Mouse (Mus musculus) hindbrain, embryonic 13.5 days (tissue): ENCODE measurements at regions not wholly inside any gene's neighbourhood (a gene's known extent, or its start where the extent isn't known, plus 50 kb on each side); places are given as distances from the start of the nearest gene placed in this dataset.
"Not testable (repeated sequence)": the region's sequence is repeated elsewhere in the genome, so short reads cannot be mapped to it uniquely, and the experiment has no call there.

ENCODE experiments used
- ATAC-seq: fragments of 200-750 bp; cut with Nextera tagmentation; 2 replicates; pipeline ENCODE4 v1.8.0; 2017; ENCODE audit warnings: moderate TSS enrichment; ENCODE audit not compliant: low FRiP score
- H3K27ac ChIP-seq: fragments of 300-500 bp; sonication (generic); 2 replicates; pipeline ENCODE4 v1.5.1; 2015; ENCODE audit warnings: inconsistent platforms, mild to moderate bottlenecking, moderate library complexity
- H3K27me3 ChIP-seq: fragments of 300-500 bp; sonication (generic); 2 replicates; pipeline ENCODE4 v1.6.1; 2015; ENCODE audit warnings: mild to moderate bottlenecking, inconsistent platforms
- H3K36me3 ChIP-seq: fragments of 300-500 bp; sonication (generic); 2 replicates; pipeline ENCODE4 v1.6.1; 2015; ENCODE audit warnings: mild to moderate bottlenecking, inconsistent platforms
- H3K4me1 ChIP-seq: fragments of 300-500 bp; sonication (generic); replicated peaks from 2 replicates; pipeline ENCODE4 v1.6.1; 2015; ENCODE audit warnings: inconsistent platforms
- H3K4me2 ChIP-seq: fragments of 300-500 bp; sonication (generic); 2 replicates; pipeline ENCODE4 v1.6.1; 2015; ENCODE audit warnings: inconsistent platforms, mild to moderate bottlenecking, moderate library complexity
- H3K4me3 ChIP-seq: fragments of 300-500 bp; sonication (generic); 2 replicates; pipeline ENCODE4 v1.5.1; 2015; ENCODE audit warnings: mild to moderate bottlenecking, inconsistent platforms
- H3K9ac ChIP-seq: fragments of 300-500 bp; sonication (generic); 2 replicates; pipeline ENCODE4 v1.6.1; 2015; ENCODE audit warnings: mild to moderate bottlenecking, inconsistent platforms
- H3K9me3 ChIP-seq: fragments of 300-500 bp; sonication (generic); 2 replicates; pipeline ENCODE4 v1.6.1; 2016; ENCODE audit warnings: inconsistent platforms
- WGBS: fragments of 180-500 bp; shearing (Covaris S2); methylation state at CpG from one replicate; pipeline ENCODE4 v1.1.7; 2015; 5-methylcytosine and 5-hydroxymethylcytosine counted together

DNA sequence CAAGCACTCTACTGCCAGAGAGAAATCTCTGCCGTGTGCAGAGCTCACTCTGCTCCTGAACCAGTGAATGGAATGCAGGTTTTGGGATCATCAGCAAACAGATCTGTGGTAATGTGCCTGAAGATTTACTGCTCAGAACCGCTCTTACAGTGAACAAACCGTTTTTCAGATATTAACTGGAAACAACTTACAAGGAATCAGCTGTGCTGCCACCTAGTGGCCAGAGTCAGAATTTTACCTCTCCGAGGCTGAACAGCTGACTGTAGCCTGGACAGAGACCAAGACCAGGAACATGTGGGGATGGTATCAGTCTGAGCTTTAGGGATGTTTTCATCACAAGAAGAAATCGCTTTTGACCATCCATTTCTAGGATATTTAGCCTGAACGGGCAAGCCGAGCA lies 65.3 kb downstream of the Gm15023 start:
- ATAC-seq, H3K9me3 ChIP-seq, H3K27ac ChIP-seq, H3K9ac ChIP-seq, H3K36me3 ChIP-seq, H3K4me2 ChIP-seq, H3K27me3 ChIP-seq, H3K4me1 ChIP-seq, H3K4me3 ChIP-seq: not testable (repeated sequence)
- 35% methylated on average over 7 of the region's 7 CpGs for WGBS

DNA sequence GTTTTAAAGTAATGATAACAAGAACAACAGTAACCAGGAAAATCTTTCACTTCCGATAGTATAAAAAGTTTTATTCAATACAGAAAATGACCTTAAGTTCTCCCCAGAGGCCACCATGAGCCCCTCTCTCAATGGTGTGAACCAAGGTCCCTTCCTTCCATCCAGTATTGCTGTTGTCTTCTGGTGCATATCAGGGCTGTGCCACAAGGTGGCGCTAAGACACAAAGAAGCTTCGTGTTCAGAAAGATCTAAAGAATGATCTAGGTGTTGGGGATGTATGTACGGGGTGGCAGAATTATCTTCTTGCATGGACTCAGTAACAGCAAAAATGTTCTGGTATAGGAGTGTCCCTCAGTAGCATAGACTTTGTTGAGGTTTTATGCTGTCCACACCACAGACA lies 66.6 kb downstream of the Gm15023 start:
- WGBS = 22% methylated on average over 4 of the region's 4 CpGs
- not testable (repeated sequence) for H3K9me3 ChIP-seq, ATAC-seq, H3K4me1 ChIP-seq, H3K4me3 ChIP-seq, H3K4me2 ChIP-seq, H3K36me3 ChIP-seq, H3K9ac ChIP-seq, H3K27ac ChIP-seq, H3K27me3 ChIP-seq

DNA sequence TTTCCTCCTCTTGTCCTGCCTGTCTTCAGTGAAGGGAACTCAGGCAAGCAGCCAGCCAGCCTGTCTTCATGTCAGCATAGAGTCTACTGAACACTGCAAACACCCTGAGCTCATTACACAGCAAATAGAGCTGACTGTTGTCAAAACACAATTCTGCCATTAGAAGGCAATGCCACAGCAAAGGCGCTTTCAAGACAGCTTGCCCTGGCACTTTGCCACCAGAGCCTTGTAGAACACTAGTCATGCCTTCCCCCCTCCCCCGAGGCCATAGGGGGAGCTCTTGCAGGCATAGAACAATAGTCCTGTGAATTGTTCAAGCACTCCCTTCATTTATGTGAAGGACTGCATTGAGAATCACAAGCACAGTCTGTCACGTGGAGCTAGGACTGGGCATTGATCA lies 75.8 kb downstream of the Gm15023 start:
- no peak overlapping the region for H3K4me3 ChIP-seq

DNA sequence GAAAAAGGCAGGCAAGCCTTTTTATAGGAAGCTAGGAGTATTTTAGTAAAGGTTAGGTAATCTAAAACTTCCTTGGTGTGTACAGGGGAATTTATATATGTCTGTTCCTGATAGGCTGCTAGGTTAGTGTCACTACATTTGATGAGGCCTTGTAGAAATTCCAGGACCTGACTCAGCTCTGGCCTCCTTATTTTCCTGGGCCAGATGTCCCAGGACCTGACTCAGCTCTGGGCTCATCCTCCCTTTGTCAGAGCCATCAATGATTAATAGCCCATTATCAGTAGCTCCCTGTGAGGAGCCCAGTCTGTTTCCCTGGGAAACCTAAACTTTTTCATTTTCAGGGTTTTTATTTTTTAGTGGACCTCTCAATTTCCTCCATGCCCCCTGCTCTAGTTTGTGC lies 79.3 kb downstream of the Gm15023 start:
- H3K4me1 ChIP-seq = no peaks in the 10 kb centered on the region
- no peak overlapping the region for H3K27ac ChIP-seq
- H3K36me3 ChIP-seq = no peaks in the 10 kb centered on the region
- no peak overlapping the region for H3K4me3 ChIP-seq
- no peak overlapping the region for H3K4me2 ChIP-seq
- ATAC-seq = no peak
- no peaks in the 10 kb centered on the region for H3K9me3 ChIP-seq
- no peak overlapping the region for H3K9ac ChIP-seq
- H3K27me3 ChIP-seq = peaks cover 9% of the 10 kb centered on the region; the same call in 1 of the 2 replicates

More for the DNA sequence above, 75.8 kb downstream of the Gm15023 start:
- Histone ChIP-seq H3K9ac (no peak overlapping the region), H3K27me3 (peaks cover 5% of the 10 kb centered on the region; the same call in 1 of the 2 replicates), H3K36me3 (no peaks in the 10 kb centered on the region), H3K4me1 (no peaks in the 10 kb centered on the region), H3K4me2 (no peak overlapping the region), H3K9me3 (no peaks in the 10 kb centered on the region), H3K27ac (no peak overlapping the region)
- WGBS = 53% methylated on average over 3 of the region's 3 CpGs
- ATAC-seq = peak; percentile 81

DNA sequence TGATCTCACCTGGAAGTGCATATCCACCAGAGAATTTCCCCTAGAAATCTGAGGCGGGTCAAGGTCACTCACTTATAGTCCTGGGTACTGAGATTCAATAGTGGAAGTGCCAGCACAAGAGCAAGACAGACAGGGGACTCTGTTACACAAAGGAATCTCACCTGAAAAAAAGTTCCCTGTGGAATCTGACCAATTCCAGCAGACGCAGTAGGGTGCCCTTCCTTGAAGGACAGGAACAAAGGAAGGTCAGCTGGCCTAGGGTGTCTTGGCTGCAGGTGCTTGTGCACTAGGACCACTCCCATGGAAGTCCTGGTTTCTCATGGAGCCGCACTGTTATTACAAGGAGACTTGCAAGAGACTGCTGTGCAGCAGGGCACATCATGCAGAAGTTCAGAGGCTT lies 81.2 kb downstream of the Gm15023 start:
- H3K9me3 ChIP-seq = no peaks in the 10 kb centered on the region
- WGBS = 62% methylated on average over 3 of the region's 3 CpGs
- no peak overlapping the region for H3K4me2 ChIP-seq
- no peak for ATAC-seq
- H3K36me3 ChIP-seq = no peaks in the 10 kb centered on the region
- H3K4me3 ChIP-seq = no peak overlapping the region
- H3K4me1 ChIP-seq = no peaks in the 10 kb centered on the region
- H3K27ac ChIP-seq = no peak overlapping the region
- peaks cover 9% of the 10 kb centered on the region; the same call in 1 of the 2 replicates for H3K27me3 ChIP-seq
- no peak overlapping the region for H3K9ac ChIP-seq

DNA sequence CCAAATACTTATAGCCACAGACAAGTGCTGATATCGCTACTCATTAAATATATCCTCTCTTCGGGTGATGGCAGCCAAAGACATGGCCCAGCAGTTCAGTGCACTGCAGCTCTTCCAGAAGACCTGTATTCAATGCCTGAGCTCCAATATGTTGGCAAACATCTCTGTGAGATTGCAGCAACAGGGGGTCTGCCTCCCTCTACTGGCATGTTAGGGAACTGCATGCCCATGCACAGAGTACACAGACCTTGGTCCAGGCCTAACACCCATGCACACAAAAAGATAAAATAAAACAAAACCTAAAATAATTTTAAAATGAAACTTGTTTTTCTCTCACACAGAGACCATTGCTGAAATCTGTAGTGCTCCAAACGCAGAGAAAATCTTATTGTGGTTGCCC lies 82.1 kb upstream of the Zmat1 start:
- not testable (repeated sequence) for H3K4me2 ChIP-seq, H3K27ac ChIP-seq, H3K4me1 ChIP-seq, H3K4me3 ChIP-seq, H3K36me3 ChIP-seq, H3K9me3 ChIP-seq, H3K9ac ChIP-seq, H3K27me3 ChIP-seq
- 32% methylated on average over 2 of the region's 3 CpGs for WGBS
- ATAC-seq = peak; percentile 71

DNA sequence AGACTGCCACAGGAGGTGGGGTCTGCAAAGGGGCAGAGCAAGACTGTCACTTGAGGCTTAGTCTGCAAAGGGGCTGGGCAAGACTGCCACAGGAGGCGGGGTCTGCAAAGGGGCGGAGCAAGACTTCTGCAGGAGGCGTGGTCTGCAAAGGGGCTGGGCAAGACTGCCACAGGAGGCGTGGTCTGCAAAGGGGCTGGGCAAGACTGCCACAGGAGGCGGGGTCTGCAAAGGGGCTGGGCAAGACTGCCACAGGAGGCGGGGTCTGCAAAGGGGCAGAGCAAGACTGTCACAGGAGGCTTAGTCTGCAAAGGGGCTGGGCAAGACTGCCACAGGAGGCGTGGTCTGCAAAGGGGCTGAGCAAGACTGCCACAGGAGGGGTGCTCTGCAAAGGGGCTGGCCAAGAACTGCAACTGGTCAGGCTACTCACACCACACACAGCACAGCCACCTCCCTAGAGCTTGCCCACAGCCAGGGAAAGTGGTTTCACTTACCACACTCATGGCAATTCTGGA lies 78.1 kb upstream of the Zmat1 start:
- H3K36me3 ChIP-seq, H3K9me3 ChIP-seq, H3K27me3 ChIP-seq, H3K4me2 ChIP-seq, H3K4me1 ChIP-seq, H3K9ac ChIP-seq, H3K27ac ChIP-seq, H3K4me3 ChIP-seq, ATAC-seq: not testable (repeated sequence)
- WGBS = 35% methylated on average over 6 of the region's 7 CpGs

DNA sequence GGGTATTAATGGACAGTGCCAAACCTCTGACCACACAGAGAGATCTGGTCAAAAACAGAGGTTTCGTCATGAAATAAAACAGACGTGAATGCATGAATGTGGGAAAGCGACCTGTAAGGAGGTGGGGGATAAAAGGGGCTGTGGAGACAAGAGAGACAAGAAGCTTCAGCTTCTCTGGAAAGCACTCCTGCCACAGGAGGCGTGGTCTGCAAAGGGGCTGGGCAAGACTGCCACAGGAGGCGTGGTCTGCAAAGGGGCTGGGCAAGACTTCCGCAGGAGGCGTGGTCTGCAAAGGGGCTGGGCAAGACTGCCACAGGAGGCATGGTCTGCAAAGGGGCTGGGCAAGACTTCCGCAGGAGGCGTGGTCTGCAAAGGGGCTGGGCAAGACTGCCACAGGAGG lies 77.6 kb upstream of the Zmat1 start:
- not testable (repeated sequence) for H3K36me3 ChIP-seq, H3K4me2 ChIP-seq, H3K27ac ChIP-seq, H3K4me3 ChIP-seq, H3K4me1 ChIP-seq, H3K9ac ChIP-seq, H3K27me3 ChIP-seq, H3K9me3 ChIP-seq, ATAC-seq
- 34% methylated on average over 7 of the region's 9 CpGs for WGBS

DNA sequence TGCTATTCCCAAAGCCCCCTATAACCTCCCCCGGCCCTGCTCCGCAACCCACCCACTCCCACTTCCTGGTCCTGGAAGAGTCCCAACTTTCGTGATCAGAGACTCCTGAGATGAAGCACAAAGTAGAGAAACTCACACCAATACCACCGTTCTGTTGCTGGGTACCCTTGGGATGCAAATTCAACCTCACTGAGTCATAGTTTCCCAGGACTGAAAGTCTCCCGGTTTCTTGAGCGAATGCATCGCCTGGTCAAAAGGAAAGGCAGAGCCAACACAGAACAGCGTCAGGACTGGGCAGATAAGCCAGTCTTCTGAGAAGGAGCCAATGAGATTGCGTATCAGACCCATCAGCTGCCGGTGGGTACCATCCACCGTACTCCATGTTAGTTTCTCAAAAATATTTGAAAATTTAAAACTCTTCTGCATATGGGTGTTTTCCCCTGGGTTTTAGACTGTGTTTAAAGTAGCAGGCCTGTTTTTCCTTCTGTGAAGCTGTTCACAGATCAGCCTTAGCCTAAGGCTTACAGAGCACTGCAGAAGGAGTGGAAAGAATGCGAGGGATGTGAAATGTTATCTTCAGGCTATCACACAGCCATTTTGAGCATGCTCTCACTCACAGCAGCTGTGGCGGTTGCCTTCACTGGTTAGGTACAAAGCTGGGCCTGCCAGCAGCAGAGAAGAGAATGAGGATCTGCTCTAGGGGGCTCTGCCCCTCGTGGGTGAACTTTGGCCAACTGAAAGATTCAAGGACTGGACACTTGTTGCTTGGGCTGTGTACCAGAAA lies 77.0 kb upstream of the Zmat1 start:
- not testable (repeated sequence) for H3K4me2 ChIP-seq, H3K27ac ChIP-seq, ATAC-seq, H3K9me3 ChIP-seq, H3K27me3 ChIP-seq, H3K36me3 ChIP-seq, H3K9ac ChIP-seq, H3K4me1 ChIP-seq, H3K4me3 ChIP-seq
- 79% methylated on average over 13 of the region's 14 CpGs for WGBS

DNA sequence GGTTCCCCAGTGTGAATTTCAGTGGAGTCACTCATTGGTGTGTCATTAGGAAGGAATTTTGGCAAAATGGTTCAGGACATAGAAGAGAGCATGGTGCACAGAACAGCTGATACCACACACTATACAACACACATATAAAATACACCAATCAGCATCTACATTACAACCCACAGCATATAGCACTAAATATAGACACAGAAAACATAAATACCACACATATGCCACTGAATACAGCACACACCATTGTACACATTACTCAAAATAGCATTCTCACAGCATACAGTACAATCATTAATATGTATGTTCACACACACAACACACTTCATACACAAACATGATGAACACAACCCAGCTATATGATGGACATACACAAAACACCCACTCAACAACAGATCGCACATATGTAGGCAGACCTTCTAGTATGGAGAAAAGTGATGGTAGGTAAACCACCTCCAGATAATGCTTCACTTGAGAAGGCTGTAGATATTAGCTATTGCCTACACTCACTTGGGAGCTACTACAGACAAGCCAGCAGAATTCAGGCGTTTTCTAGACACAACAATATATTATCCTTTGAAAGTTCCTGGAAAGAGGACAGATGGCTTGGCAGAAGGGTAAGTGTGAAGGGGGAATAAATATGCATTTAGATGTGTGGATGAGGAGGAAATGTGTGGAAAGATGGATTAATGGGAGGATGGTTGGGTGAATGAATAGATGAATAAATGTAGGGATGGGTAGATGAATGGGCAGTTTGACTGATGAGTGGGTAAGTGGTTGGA lies 71.6 kb upstream of the Zmat1 start:
- Histone ChIP-seq H3K36me3 (no peaks in the 10 kb centered on the region), H3K4me3 (no peak overlapping the region), H3K9ac (no peak overlapping the region), H3K4me1 (no peaks in the 10 kb centered on the region), H3K9me3 (no peaks in the 10 kb centered on the region), H3K27me3 (0 out of 2 replicates have a peak, but pooled peaks cover 4% of the 10 kb centered on the region), H3K4me2 (no peak overlapping the region), H3K27ac (no peak overlapping the region)
- ATAC-seq = no peak
- 66% methylated on average over 2 of the region's 2 CpGs for WGBS

DNA sequence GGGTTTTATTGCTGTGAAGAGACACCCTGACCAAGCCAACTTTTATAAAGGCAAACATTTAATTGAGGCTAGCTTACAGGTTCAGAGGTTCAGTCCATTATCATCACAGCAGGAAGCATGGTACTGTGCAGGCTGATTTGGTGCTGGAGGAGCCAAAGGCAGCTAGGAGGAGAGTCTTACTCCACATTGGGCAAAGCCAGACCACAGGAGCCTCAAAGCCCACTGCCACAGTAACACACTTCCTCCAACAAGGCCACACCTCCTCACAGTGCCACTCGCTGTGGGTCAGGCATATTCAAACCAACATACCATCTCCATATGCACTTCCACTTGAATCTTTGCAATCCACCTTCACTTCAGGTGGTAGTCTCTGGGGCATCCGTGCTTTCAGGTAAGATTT lies 70.4 kb upstream of the Zmat1 start:
- no peaks in the 10 kb centered on the region for H3K9me3 ChIP-seq
- no peak overlapping the region for H3K4me3 ChIP-seq
- no peaks in the 10 kb centered on the region for H3K36me3 ChIP-seq
- H3K4me2 ChIP-seq = no peak overlapping the region
- no peak for ATAC-seq
- 57% methylated on average over 2 of the region's 2 CpGs for WGBS
- no peaks in the 10 kb centered on the region for H3K4me1 ChIP-seq
- no peak overlapping the region for H3K9ac ChIP-seq
- 0 out of 2 replicates have a peak, but pooled peaks cover 4% of the 10 kb centered on the region for H3K27me3 ChIP-seq
- no peak overlapping the region for H3K27ac ChIP-seq

DNA sequence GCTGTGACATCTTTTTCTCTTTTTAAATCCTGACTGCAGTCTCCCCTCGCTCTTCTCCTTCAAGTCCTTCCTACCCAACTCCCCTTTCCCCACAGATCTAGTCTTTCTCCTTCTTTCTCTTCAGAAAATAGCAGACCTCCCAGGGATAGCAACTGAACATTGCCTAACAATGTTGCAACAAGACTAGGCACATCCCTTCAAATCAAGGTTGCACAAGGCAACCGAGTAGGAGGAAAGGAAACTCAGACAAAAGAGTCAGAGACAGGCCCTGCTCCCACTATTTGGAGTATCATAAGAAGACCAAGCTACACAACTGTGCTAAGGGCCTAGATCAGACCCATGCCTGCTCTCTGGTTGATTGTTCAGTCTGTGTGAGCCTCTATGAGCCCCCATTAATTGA lies 66.9 kb upstream of the Zmat1 start:
- no peaks in the 10 kb centered on the region for H3K9me3 ChIP-seq
- 95% methylated on average over 2 of the region's 2 CpGs for WGBS
- H3K27ac ChIP-seq = no peak overlapping the region
- no peak overlapping the region for H3K4me3 ChIP-seq
- ATAC-seq = no peak
- H3K4me1 ChIP-seq = no peaks in the 10 kb centered on the region
- peaks cover 8% of the 10 kb centered on the region; the same call in 1 of the 2 replicates for H3K27me3 ChIP-seq
- H3K9ac ChIP-seq = no peak overlapping the region
- no peaks in the 10 kb centered on the region for H3K36me3 ChIP-seq
- H3K4me2 ChIP-seq = no peak overlapping the region

DNA sequence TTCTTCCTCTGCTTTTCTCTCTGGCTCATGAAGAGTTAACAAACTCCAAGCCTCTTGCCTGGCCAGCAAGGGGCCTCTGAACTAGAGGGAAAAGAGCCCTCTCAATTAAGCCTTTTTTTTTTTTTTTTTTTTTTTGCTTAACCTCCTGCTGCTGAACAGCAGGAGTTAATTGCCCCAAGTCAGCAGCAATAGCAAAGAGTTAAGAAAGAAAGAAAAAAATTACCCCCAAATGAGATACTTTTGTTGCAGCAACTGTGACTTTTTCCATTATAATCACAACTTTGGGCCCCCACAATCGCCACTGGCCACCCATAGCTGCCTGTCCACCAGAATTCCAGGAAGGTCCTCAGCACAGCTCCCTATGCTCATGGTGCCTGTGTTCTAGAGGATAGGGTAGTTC lies 60.4 kb upstream of the Zmat1 start:
- Histone ChIP-seq H3K4me3 (no peak overlapping the region), H3K27me3 (peaks cover 6% of the 10 kb centered on the region; the same call in 1 of the 2 replicates), H3K27ac (no peak overlapping the region), H3K4me2 (no peak overlapping the region), H3K4me1 (no peaks in the 10 kb centered on the region), H3K9ac (no peak overlapping the region), H3K9me3 (no peaks in the 10 kb centered on the region), H3K36me3 (no peaks in the 10 kb centered on the region)
- WGBS = 11% methylated on average over 1 of the region's 1 CpGs
- ATAC-seq = no peak
